Mouse (Mus musculus) lung, postnatal 0 days (tissue): ENCODE measurements around the gene Ctnna2.

Experiments
- CTCF ChIP-seq: IDR thresholded peaks from 2 replicates; pipeline ENCODE4 v1.5.1; 2016; ENCODE audit warnings: antibody characterized with exemption, mild to moderate bottlenecking
- EP300 ChIP-seq: IDR thresholded peaks from 2 replicates; pipeline ENCODE4 v1.6.1; 2016; ENCODE audit warnings: antibody characterized with exemption, mild to moderate bottlenecking, control low read depth

DNA sequence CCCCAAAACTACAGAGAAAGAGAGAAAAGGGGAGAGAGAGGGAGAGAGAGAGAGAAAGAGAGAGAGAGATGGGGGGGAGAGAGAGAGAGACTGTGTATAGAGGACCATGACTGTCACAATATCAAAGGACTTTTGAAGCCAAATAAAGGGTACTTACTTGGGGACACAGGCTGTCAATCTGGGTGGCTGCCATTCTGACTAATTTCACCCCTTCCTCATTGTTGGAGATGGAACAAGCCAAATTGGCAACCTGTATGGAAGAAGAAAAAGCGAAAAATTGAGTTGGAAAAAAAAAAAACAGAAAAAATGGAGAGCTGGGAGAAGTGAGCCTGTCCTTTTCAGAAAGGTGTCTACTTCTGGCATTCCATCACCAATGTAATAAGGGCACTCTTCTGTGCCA is 997.8 kb downstream of the Ctnna2 start:
- no peak for TF ChIP-seq CTCF
- TF ChIP-seq EP300 = no peak
